Mouse (Mus musculus) T-helper 1 cell (primary cell): Measurements from ENCODE around the gene Kirrel3.

ENCODE experiments used
- in situ Hi-C: fragments of 300-600 bp; cut with MboI, MseI; formaldehyde crosslinking; loops from one replicate; pipeline ENCODE4 v1.15.1; 2025; ENCODE audit warnings: high pct_unique_total_duplicates

Kirrel3 gene

DNA sequence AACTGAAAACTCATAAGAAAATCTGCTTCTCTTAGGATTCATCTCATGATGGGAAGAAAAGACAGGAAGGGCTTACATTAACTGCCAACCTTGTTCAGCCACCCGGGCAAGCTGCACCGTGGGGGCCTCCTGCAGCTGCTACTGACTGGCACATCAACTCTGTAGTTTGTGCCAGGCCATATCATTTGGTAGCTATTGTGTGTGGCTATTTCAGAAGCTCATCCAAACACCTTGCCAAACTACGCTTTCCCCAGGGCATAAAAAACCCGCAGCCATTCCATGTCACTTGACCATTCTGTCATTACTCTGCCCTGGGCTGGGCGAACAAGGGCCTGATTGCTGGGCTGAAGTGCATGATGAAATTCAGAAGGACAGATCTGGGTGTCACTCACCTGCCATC is 453.9 kb downstream of the Kirrel3 start:
- in situ Hi-C loops = loop anchor here (5.0 kb wide), 1 partner anchor 57 kb away; no protein-coding TSS in a partner anchor

DNA sequence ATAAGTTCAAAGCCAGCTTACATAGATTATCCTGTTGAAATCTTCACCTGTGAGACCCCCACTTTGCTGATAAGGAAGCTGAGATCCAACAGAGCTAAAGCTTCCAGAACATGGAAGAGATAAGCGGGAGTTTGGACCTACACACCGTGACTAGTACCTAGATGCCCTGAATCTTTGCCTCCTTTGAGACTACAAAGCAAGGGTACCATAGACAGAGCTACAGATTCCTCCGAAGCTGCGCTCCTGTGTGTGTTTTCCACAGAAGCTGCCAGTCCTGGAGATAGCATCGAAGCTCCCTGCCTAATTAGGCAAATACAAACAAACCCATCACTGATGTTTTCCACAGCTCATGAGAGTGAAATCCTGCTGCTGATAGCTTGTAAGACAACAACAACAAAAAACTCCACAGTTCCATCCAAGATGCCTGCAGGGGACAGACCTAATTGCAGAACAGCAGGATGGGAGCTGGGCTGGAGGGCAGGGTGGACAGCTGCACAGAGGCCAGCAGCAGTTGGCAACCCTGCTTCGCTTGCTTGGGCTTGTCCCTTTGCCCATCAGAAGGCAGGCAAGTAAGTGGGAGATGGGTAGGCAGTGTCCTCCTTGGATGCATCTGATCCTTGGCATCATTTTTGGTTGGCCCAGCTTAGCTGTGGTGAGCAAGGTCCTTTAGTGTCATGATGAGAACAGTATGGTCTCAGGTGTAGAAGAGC is 456.6 kb downstream of the Kirrel3 start:
- in situ Hi-C loops = no loop called here

DNA sequence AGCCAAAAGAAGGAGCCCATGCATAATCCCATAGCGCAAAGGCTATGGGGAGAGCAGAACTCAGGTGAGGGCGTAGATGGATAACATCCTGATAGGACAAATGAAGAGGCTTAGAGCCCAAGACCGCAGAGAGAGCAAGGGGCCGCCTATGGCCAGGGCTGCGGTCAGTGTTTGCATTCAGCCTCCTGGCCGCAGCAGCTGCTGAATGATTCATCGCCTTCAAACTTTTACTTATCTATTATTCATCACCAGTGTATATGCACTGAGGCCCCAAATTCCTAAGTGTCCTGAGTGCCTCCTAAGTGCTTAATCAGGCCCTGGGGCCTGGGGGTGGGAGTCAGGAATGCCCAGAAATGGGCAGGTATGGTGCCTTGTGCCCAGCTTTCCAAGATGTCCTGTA is 457.3 kb downstream of the Kirrel3 start:
- in situ Hi-C loops = no loop called here

DNA sequence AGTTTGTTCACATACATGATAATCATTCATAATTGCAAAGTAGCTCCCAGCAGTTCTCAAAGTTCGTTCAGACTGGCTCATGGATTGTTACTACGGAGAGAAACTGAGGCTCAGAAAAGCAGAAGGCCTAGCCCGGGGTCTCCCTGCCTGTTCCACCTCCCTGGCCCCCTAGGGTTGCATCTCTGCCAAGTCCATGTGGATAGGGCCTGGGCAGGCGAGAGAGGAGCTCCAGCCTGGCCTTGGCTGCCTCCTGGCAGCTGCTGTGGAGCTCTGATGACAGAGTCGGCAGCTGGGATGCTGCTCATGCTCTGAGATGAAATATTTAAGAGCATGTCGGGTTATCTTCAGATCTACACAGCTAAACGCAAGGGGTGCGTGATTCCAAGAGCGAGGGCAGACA is 459.6 kb downstream of the Kirrel3 start:
- in situ Hi-C loops = no loop called here

DNA sequence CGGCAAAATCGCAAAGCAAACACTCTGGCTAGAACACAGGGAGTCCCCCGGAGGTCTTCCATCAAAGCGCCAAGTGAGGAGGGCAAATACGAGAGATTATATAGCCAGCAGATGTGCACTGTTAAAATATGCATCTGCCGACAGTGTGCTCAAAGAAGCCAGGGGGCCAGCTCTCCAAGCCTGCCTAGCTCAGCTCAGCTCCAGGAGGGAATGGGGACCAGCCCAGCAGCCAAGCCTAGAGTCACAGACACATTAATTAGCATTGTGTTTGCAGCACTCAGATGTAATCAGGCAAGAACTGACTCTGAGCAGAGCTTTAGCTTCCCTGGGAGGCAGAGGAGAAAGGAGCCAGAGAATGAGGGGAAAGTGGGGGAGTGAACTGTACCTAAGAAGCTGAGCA is 461.6 kb downstream of the Kirrel3 start:
- in situ Hi-C loops = no loop called here

DNA sequence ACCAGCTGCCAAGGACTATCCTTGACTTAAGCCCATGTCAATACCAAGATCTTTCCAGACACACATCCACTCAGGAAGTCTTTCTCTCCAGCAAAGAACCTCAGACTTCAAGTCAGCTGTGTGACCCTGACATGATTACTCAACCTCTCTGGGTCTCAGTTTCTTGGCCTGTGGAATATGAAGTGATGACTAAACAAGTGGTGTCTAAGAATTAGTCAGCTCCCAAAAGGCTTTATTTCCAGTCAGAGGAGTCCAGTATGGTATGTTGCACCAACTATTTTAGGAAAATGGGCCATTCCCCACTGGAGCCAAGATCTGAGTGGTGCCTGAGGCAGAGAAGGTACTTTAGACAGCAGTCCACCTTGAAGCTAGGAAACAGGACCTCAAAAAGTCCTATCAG is 462.0 kb downstream of the Kirrel3 start:
- in situ Hi-C loops = no loop called here

DNA sequence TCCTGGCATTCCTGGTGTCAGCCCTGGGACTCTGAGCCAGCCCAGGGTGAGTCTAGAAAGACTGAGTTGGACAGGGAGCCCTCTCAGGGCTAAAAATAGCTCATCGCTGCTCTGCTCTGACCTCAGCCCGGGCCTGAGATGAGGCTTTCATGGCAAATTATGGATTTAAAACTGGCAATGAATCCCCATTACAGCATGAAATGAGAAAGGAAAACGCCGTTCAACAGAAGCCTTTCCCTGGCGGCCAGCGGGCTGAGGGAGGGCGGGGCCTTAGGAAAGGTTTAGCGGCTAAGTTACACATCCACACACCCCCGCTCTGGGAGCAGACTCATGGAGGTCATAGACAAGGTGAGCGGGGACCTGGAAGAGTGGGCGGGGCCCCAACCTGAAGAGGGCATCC is 467.7 kb downstream of the Kirrel3 start:
- in situ Hi-C loops = no loop called here

DNA sequence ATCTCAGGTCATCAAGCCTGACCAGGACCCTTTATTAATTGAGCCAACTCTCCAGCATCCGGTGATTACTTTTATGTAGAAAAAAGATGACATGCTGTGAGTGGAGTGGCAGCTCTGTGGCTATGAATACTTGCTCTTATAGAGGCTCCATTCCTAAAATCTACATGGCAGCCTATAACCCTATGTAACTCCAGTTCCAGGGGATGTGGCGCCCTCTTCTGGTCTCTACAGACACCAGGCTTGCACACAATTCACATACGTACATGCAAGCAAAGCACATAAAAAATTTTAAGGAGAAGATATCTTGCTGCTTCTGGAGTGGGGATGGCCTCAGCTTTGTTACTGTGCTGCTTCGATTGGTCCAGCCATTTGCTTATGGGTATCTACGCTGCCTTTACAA is 468.5 kb downstream of the Kirrel3 start:
- in situ Hi-C loops = no loop called here

DNA sequence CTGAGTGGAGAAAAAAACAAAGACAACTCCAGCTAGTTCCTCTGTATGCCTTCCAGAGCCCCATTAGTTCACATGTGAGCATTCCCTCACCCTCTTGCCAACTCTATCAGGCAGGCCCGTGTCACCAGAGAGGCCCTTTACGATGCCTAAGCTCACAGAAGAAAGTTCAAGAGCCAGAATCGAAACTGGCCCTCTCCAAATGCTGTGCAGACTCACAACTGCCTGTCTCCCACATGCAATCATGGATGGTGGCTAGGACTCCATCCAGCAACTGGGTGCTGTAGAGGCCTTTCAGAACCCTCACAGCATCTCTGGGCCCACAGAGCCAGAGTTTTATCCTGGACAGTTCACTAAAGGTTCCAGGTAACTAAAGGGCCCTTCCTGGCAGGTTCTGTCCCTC is 470.8 kb downstream of the Kirrel3 start:
- in situ Hi-C loops = no loop called here

DNA sequence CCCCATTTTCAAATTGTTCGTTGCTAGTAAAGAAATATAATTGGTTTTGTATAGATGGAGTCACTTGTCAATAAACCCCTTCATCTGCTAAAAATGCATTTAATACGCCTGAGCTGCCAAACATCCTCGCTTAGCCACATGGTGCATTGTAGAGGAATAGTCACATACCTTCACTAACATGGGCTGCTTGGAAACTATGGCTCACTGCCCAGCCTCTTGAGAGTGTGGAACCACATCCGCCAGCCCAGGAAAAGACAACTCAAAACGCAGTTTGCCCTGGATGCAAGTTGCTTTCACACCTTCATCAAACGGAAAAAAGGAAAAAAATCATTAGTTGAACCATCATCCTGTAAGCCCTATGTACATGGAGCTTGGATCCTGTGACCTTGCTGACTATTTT is 472.0 kb downstream of the Kirrel3 start:
- in situ Hi-C loops = no loop called here

DNA sequence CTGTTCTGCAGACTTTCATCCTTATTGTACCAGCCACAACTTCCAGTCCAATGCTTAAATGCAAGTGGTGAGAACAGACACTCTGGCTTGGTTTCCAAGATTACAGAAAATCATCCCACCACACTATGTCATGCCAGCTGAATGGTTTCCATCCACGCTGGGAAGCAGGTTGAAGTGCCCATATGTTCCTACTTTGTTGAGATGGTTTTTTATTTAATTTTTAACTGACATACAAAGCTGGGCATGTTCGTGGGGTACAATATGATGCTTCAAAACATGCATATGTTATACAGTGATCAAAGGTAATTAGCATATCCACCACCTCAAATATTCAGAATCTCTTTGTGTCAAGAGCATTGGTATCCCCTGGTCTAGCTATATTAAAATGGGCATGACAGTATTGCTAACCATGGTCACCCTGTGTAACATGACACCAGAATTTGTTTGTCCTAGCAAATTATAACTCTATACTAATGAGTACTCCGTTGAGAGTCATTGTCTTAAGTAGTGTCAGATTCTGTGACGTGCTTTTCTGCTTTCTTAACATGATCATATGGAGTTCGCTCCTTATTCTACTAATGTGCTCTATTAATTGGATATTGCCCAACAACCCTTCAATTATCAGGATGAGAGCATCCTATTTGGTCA is 472.6 kb downstream of the Kirrel3 start:
- in situ Hi-C loops = no loop called here

DNA sequence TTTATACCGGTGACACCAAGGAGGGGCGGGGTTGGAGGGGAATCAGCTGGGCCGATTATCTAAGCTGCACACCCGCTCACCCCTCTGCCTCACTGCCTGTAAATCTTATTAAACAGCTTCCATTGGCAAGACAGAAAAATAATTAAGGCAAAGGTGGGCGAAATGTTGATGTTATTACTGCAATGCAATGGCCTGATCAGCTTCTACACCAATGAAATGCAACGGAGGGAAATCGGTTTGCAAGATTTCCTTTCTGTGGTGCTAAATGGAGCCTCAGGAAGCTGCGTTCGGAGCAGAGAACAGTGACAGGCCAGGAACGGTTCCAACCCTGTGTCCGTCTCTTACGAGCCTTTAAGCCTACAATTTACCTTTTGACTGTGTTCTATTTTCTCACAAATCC is 475.0 kb downstream of the Kirrel3 start:
- in situ Hi-C loops = no loop called here

DNA sequence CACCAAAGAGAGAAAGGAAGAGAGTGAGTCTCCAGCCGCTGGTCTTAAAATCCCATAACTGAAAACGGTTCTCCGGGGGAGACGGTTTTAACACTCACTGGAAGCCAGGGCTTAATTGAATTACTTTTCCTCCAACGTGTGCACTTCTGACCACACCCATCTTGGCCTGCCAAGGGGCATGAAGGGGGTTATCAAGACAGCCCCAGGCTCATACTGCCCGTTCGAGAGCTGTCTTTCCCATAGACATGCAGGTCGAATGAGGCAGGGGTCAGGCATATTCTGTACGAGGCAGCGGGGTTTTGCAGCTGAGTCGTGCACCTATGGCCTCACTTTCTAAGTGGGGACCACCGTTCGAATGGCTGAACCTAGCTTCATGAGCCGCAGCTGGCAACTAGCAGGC is 475.5 kb downstream of the Kirrel3 start:
- in situ Hi-C loops = no loop called here

DNA sequence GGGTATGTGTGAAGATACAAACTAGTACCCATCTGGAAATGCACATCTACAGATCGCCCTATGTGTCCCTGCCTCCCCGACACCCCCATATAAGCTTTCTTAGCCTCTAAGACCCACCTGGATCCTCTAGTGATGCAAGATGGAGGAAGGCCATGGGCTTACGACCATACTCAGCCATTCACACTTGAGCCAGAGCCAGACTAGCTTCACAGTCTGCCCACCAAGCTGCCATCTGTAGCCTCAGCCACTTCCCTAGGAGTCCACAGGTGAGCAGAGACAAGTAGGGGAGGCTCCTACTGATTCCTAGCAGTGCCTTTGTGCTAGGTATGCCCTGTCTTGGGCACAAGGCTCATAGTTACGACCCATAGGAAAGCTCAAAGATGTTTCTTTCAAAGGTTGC is 476.6 kb downstream of the Kirrel3 start:
- in situ Hi-C loops = no loop called here

DNA sequence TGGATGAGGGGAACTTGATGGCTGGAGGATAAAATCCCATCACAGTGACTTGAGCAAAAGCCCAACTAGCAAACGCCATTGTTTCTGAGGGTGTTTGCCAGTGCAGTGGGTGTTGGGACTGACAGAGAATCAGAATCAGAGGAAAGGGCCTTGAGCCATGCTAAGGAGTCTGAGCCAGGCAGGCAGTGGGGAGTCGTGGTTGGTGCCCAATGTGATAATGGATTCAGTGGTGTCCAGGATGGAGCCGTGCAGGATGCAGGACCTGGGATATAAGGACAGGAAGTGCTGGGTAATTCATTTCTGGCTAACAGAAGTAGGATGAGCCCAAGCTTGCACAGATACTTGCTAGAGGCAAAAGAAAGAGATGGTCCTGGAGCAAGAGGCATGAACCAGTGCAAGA is 477.9 kb downstream of the Kirrel3 start:
- in situ Hi-C loops = no loop called here

DNA sequence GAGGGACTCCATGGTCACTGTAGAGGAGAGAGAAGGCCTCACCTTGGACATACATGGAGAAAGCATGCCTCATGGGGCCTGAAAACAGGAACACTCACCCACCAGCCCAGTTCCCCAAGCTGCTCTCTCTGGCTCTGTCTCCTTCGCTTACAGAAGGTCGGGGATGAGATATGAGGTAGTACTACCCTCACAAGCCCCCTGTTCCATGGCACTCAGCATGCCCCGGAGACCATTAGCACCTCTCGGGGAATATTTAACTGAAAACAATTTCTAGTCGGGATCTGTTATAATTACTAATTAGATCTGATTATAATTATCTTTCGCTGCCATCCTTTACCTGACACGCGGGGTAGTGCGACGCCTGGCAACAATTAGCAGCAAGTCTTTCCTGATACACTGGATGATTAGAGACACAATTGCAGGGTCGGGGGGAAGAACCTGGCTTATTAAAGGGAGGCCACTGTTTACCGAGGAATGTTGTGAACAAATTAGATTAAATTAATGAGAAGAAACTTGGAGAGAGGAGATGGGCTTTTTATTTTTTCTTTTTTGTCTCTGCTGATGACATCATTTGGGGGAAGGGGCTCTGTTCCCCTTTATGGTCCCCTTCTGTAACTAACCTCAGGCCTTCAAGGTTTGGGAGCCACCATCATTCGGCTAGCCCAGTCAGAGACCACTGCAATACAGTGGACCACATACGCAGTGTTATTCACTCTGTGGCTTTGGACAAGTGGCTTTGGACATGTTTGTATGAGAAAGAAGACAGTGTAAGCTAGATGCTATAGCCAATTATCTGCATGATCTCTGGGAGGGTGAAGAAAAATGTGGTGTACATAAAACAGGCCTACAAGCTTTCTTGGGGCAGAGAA is 478.7 kb downstream of the Kirrel3 start:
- in situ Hi-C loops = no loop called here

DNA sequence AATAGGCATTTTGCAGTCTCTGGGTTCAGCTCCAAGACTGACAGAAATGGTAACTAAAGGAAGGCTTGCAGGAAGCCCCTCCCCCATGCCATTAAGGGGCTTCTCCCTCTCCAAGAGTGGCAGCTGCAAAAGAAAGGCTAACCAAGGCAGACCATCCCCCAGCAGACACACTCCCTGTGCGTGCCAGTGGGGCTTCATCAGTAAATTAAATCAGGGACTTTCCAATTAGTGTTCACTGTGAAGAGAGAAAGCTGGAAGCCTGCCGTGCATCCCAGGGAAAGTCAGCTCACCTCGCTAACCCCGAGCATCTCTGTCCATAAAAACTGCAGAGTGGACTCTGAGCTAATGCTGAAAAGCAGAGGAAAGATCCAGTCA is 479.3 kb downstream of the Kirrel3 start:
- in situ Hi-C loops = no loop called here

DNA sequence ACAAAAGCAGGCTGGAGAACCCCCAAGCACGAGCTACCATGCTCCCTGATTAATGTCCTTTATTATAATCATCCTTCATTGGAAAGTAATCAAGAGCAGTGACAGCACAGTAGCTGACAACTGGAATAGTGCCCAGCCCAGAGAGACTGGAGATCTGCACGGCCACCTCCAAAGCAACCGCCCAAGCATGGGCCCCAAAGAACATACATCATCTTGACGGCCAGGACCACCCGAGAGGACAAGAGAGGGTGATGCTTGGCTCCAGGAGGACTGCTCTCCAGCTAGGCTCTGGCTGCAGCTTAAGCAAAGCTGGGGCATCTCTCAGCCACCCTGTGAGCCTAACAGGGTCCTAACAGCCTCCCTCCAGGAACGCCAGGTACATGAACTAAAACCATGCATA is 482.1 kb downstream of the Kirrel3 start:
- in situ Hi-C loops = no loop called here

DNA sequence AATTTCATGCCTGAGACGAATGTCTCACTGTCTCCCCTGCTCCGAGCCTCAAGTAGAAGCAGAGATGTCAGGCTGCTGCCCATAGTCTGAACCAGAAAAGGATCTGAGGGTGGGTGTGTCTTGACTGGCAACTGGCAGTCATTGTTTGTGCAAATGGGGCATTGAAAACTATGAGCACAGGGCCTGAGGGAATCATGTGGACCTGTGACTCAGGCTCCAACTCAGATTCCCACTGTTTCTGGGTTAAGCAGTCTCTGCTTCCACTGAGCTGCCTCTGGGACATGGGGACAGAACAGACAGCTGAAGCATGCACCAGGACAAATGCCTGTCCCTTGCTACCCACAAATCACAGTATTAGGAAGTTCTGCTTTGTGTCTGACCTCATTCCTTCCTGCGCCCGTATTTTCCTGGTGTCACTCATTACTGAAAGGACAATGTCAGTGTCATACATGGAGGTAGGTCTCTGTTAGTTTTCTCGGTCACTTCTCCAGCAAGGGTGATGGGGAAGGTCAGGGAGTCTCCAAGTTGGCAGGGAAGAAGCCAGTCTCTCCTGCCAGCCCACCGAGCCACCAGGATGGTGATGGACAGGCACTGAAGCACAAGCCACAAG is 484.3 kb downstream of the Kirrel3 start:
- in situ Hi-C loops = no loop called here

DNA sequence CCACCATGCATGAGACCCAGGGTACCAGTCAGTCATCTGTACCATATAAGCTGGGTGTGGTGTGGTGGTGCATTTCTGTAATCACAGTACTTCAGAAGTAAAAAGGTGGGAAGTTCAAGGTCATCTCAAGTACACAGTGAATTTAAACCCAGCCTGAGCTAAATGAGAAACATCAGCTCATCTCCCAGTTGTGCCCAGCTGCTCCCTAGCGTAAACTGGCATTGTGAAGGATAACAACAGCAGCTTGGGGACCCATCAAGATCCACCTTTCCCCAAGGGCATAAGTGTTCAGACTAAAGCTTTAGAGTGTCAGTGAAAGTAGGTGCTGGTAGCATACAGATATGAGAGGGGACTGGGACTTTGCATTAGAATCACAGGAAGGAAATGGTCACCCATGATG is 488.6 kb downstream of the Kirrel3 start:
- in situ Hi-C loops = no loop called here

DNA sequence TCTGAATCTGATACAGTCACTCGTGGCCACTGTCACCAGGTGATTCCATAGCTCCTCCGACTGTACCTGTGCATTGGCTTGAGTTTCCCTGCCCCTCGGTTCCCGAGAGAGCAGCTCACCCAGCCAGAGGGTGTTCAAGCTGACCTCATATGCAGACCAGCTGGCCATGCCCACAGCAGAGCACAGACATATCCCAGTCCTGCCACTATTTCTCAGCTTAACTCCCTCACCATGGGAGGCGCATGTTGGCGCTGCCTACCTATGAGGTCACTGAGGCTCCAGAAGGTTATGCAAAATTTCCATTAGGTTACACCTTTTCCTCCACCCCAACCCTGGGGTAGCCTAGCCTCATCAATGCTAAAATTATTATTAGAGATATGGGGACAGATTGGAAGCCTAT is 489.6 kb downstream of the Kirrel3 start:
- in situ Hi-C loops = no loop called here
